Mouse (Mus musculus): ENCODE results near the gene Fam228b.
"Not testable (repeated sequence)": the region's sequence is repeated elsewhere in the genome, so short reads cannot be mapped to it uniquely, and the experiment has no call there.

The Fam228b gene

DNA sequence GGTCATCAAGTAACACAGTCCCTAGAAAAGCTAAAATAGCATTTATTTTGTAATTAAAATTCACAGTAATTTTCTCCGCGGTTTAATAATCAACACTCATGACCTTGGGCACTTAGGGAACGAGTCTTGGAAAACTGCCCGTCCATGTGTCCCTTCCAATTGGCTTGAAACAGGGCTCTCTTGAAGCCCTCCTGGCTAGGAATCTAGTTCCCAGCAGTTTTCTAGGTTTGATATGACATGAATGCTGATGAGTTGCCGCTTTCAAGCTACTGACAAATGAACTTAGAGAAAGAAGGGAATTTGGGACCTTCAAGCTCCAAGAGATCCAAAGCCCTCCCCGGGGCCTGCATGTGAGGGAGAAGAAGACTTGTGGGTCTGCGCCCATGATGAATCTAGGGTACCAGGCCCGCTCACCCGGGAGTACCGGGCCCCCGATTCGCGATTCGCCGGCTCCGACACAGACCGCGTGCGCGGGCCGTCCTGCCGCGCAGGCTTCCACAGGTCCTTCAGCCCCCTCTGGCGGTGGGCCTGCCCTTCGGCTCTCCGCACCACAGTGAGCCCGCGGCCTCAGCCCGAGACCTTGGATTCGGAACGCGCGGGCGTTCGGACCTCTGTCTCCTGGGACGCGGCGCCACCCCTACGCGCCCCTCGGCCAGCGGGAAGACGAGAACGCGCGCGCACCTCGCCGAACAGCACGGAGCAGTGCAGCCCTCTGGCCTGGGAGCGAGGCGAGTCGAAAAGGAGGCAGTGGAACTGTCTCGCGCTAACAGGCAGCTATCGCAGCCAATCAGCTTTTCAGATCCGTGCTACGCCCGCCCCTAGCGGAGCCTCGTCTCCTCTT lies at the start of gene Fam228b, which contains the start of gene Pfn4:
Gene Fam228b, minus strand, starts transcription at position 776 of the 841 bp plus-strand sequence.
Gene Pfn4, plus strand, starts transcription at position 531 of the 841 bp plus-strand sequence.
- DNase-seq (ENCODE audit: low spot score in 2 of 2): peak; percentile 94 to 97

DNA sequence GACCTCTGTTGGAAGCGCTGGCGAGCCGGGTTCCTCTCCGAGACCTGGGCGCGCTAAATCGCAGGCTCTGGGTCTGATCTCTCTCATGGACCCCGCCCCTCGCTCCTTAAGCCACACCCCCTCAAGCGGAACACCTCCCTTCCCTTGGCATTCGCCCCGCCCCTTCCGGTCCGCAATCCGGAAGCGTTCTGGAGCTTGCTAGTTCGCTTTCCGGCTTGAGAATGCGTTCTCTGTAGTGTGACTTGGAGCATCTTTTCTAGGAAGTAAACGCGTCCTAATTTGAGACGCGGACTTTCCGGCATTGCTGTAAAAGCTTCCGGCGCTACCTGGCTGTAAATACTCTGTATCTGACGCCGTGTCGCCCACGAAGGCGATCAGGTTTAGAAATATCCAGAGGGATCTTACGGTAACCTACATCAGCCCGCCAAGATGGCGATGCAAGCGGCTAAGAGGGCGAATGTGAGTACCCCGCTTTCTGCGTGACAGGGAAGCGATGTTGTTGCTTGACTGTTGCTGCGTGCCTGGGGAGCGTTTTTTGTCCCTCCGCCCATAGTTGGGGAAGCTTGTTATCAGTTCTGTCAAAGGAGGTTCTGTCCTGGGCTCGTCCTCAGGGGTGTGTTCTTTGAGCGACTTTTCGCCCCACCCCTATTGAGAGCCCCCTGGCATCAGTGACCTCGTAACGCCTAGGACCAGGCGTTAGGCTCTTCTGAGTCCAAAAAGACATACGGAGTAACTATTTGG lies 48.5 kb upstream of the Fam228b start, which contains the start of gene Sf3b6:
Gene Sf3b6, plus strand, starts transcription at position 184 of the 741 bp plus-strand sequence.
- DNase-seq (ENCODE audit: low spot score in 2 of 2): peak; percentile 99

DNA sequence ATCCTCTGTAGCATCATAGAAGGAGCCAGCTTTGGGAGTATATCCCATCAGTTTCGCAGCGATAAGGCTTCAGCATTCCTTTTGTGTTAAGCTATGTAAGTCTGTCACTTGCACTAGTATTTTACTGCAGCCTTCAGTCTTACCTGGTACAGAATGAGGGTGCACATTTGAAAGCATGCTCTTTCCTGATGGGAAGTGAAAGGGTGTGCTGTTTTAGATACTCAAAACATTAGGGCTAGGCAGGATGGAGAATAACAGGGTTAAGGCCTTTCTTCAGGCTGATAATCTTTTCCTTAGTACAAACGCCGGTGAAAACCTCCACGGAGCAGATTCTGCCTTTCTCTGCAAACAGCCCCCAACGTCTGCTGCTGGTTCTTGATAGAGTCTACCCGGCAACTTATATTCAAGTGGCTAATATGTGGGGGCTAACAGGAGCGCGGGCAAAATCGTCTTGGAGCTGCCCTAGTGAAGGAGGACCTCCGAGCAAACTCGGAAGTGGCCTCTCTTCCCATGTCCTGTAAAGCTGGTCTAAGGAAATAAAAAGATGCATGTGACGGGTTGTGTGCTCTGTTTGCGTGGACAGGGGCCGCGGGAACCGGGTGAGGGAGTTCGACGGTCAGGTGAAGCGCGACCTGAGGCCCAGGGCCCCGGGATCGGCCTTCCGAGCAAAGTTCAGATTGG lies 47.8 kb upstream of the Fam228b start:
- DNase-seq (ENCODE audit: low spot score in 2 of 2): no peak

DNA sequence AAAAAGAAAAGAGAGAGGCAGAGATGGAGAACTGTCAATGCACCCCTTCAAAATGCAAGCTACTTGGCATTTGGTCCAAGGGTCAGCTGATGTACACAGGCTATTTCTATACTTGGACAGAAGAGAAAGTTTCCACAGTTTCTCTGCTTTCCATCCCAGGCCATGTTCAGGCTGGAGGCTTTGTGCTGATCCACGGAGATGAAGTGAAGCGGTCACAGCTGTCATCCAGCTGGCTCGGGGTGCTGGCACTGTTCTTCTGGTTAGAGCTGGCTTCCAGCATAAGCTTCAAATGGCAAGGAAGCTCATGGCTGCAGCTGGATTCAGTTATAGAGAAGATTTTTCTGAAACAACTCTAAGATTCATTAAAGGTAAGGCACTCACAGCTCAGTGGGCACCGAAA lies 44.6 kb upstream of the Fam228b start:
- DNase-seq (ENCODE audit: low spot score in 2 of 2): no peak

DNA sequence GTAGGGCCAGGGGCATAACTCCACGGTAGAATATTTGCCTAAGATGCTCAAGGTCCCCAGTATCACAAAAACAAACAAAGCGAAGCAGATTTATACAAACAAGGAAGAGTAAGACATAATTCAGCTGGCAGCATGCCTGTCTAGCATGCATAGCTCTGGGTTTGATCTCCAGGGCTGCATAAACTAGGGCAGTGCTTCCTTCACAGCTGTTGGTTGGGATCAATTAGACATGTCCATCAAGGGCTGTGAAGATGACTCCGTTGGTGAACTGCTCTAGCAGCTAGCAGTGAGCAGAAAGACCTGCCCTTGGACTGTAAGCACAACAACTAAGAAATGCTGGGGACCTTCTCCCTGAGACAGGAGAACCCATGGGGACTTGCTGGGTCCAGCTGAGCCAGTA lies 42.6 kb upstream of the Fam228b start:
- DNase-seq (ENCODE audit: low spot score in 2 of 2): no peak

DNA sequence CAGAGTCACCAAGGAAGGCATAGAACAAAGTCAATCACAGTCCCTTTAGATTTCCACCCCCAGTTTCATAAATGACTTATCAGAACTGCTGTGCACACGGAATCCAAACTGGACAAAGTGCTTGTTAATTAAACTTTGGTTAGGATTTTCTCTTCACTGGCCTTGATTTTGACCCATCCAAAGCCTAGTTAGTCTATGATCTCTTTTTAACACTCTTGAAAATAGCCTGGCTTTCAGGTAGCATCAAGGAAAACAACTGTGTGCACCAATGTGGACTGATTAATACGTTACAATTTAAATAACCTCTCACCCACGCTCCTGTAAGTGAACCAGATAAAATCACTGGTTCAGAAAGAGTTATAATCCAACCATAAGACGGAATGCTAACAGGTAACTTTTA lies 42.0 kb upstream of the Fam228b start:
- DNase-seq (ENCODE audit: low spot score in 2 of 2): no peak

DNA sequence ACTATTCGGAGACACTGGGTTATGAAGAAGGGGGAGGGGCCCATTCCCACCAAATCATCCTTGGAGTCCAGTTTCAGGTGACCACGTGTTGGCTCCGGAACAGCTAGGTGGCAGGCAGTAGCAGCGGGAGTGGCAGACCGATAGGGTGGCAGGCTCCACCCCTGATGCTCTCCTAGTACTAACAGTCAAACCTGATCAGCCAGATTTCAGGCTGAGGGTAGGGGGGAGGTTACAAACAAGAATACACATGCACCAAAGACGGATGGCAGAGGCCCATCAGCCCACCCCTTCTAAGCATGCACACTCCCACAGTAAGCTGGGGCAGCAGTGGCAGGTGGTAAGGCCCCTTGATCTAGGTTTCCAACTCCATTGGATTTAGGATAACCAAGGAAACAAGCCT lies 28.4 kb upstream of the Fam228b start:
- not testable (repeated sequence) for DNase-seq (ENCODE audit: low spot score in 2 of 2)

DNA sequence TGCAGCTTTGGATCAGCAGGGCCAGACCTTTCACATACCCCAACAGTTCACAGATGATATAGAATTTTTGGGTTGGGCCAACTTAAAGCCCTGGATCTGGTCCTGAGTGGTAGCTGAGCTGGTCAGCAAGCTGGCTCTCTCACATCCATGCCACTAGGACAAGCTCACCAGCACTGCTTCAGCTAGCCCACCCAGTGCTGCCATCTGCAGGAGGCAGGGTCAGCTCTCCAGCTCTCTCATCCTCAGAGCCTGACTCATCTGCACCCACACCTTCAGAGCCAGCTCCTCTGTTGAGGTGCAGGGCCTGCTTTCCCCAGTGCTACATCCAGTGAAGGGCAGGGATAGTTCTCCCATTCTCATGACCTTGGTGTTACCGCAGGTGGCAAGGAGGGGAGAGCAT lies 24.7 kb upstream of the Fam228b start:
- no peak for DNase-seq (ENCODE audit: low spot score in 2 of 2)

DNA sequence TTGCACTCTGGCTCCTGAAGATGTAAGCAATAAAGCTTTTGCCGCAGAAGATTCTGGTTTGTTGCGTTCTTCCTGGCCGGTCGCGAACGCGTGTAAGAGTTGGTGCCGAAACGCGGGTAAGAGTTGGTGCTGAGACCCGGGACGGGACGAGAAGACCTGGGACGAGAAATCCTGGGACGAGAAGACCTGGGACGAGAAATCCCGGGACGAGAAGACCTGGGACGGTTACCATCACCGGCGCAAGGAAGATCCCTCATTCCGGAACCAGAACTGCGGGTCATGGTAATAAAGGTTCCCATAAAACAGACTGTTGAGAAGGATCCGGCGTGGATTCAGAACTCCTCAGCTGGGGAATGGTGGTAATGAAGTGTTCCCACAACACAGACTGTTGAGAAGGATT lies 19.1 kb upstream of the Fam228b start:
- DNase-seq (ENCODE audit: low spot score in 2 of 2): not testable (repeated sequence)

DNA sequence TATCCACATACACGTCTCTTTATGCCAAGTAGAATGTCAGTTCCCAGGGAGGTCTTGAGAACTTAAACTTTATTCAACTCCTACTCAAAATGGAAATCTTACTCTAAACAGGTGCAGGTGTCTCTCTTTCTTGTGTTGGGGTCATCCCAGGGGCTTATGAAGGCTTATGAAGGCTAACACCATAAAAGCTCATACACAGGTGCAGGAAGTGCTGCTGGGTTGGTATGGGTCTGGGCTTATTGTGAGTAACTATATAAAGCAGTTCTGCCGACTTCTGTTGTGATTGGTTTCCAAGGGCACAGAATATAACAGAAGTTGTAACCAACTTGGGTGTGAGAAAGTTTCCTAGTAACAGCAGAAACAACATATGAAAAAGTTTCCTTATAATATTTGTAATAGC lies 15.4 kb upstream of the Fam228b start:
- DNase-seq (ENCODE audit: low spot score in 2 of 2): no peak

DNA sequence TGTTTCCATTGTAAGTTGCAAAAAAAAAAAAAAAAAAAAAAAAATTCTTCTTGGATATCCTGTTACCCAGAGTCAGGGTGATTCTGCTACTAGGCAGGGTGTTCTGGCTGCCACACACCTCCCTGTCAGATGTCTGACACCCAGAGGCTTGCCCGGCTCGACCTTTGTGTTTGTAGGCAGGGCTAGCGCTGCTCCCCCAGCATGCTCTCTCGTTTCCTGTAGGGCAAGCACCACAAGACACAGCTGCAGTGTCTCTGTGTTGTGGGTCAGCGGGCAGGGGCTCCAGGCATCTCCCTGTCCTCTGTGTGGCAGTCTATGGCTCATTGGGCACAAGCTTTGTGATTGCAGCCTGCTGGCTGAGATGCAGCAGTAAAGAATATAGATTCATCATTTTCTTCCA lies 14.5 kb upstream of the Fam228b start:
- peak in 1 of 2 experiments; percentile 16 for DNase-seq (ENCODE audit: low spot score in 2 of 2)

DNA sequence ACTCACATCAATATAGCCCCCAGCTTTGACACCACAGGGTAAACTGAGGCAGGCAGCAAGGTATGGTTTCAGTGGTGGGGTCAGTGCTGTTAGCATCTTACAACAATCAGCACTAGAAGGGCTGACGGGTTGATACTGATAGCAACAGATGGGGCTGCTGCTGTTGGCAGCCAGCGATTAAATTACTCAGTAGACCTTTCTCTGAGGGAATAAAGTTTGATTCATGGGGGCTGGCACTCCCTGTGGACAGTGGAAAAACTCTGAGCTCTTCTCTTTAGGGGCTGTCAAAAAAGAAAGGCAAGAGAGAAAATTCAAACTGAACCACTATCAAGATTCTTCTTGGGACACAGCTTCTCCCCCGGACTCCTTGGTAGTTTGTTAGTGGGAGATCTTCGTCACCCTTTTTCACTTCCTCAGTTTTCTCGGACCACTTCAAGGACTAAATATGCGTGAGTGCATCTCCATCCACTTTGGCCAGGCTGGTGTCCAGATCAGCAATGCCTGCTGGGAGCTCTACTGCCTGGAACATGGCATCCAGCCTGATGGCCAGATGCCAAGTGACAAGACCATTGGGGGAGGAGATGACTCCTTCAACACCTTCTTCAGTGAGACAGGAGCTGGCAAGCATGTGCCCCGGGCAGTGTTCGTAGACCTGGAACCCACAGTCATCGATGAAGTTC lies 12.8 kb upstream of the Fam228b start:
- DNase-seq (ENCODE audit: low spot score in 2 of 2): not testable (repeated sequence)

DNA sequence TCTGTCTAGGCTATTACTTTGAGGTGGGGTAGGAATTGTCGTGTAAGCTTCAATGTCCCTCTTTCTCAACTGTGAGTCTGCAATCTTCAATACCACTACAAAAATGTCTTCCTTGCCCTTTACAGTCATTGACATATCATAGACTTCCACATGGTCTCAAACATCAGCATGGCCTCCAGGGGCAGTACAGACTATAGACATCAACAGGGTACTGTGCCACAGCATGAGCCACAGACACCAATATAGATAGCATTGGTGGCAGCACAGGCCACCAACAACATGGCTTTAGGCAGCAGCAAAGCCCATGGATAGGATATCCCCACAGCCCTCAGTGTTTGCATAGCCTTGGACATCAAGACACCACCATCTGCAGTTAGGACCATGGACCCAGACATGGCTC lies 12.2 kb upstream of the Fam228b start:
- no peak for DNase-seq (ENCODE audit: low spot score in 2 of 2)

DNA sequence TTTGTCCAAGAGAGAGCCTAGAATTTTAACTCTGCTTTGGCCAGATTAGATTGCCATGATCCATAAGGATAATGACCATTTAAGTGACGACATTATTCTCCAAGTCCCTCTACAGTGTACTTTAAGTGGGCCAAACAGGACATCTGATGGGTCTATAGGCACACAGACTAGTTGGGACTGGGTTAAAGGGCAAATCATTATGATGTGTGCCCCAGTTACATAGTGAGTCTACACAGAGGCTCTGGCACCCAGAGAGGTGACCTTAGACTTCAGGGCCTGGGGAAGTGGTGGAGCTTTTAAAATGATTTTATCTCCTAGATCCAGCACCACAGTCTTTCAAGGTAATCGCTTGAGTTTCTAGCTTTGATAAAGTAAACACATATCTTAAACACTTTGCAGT lies 11.2 kb upstream of the Fam228b start:
- DNase-seq (ENCODE audit: low spot score in 2 of 2): no peak

DNA sequence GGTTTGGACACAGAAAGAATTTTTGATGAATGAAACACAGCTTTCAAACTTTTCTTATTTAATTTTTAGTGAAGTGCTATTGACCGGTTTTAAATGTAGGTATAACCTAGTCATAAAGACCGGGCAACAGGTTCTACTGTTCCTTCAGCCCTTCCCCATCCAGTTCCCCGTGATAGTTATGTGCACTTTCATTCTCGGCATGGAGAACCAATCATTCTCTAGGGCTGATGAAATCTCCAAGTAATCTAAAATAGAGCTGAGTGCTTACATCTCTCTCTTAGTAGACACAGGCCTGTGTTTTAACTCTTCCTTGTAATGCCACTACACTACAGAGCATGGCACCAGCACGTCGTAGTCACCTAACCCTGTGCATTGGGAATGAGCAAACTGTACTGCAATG lies 8.7 kb upstream of the Fam228b start:
- no peak for DNase-seq (ENCODE audit: low spot score in 2 of 2)

DNA sequence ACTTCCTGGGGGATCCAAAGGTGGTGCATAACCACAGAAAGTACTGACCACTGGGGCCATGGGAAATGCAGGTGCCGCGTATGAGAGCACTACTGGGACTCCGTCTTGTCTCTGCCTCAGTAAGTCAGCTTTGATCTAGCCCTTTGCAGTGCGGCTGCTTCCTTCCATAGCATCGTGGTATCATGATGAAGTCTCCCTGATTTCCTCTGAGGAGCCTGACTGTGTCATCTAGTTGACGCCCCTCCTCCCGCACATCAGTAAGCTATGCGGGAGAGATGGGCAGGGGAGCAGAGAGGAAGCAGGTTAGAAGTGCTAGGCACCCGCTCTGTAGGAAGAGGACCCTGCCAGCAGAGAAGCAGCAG lies 6.5 kb upstream of the Fam228b start:
- no peak for DNase-seq (ENCODE audit: low spot score in 2 of 2)

DNA sequence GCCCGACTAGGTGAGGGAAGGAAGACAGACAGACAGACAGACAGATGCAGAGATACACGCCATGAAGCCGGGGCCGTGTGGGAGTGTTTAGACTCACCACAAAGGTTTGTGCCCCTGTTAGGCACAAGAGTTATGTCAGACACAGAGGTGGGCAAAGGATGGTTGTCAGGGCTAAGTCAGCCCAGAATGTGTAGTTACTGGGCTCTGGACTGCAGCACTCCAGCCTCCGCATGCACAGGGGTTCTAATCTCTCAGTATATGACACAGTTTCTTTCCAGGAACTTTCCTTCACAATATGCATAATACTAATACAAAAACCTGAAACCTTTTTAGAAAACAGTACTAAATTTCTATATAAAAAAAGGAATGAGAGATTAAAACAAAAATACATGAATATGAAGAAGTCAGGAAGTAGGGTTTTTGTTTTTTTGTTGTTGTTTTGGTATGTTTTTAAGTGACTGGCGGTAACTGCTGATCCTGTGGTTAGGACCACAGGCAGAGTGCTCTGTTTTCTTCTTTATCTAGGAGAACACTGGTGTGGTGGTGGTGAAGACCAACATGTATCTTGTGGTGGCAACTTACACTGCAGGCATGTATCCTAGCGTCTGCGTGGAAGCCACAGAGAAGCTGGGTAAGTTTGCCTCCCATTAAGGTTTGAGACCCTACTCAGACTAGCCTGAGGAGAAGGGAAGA lies 6.0 kb upstream of the Fam228b start:
- no peak for DNase-seq (ENCODE audit: low spot score in 2 of 2)

DNA sequence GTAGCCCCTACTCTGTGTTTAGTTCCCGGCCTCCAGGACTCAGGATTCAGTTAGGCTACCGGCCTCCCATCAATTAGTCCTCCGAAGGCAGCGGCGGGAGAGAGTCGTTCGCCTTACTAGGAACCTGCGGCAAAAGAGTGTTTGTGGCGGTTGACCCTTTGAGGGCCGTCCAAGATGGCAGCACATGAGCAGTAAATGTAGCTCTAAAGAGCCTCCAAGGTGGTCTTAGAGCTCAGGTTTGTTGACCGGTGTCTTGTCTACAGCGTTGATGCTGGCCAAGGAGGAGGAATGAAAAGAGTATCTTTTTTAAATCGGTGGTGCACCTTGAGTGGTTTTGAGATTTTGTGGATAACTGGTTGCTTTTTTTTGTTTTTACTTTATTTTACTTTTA lies 261 bp upstream of the Fam228b start:
- DNase-seq (ENCODE audit: low spot score in 2 of 2): no peak

DNA sequence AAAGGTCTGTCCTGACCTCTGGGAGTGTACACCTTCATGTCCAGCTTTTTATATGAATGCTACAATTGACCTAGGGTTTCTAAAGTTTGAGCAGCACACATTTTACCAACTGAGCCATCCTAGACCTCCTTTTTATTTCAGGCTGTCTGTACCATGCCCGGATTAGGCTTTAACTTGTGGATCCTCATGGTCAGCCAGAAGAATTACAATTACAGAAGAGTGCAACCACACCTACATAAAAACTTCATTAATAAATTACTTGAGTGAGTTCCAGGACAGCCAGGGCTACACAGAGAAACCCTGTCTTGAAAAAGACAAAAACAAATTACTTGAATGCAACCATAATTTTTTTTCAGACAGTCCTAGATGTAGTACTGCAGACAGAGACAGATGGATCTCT lies 12.0 kb downstream of the Fam228b start:
- DNase-seq (ENCODE audit: low spot score in 2 of 2): no peak

DNA sequence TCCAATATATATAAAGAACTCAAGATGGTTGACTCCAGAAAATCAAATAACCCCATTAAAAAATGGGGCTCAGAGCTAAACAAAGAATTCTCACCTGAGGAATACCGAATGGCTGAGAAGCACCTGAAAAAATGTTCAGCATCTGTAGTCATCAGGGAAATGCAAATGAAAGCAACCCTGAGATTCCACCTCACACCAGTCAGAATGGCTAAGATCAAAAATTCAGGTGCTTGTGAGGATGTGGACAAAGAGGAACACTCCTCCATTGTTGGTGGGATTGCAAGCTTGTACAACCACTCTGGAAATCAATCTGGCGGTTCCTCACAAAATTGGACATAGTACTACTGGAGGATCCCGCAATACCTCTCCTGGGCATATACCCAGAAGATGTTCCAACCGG lies 14.6 kb downstream of the Fam228b start:
- DNase-seq (ENCODE audit: low spot score in 2 of 2): not testable (repeated sequence)

DNA sequence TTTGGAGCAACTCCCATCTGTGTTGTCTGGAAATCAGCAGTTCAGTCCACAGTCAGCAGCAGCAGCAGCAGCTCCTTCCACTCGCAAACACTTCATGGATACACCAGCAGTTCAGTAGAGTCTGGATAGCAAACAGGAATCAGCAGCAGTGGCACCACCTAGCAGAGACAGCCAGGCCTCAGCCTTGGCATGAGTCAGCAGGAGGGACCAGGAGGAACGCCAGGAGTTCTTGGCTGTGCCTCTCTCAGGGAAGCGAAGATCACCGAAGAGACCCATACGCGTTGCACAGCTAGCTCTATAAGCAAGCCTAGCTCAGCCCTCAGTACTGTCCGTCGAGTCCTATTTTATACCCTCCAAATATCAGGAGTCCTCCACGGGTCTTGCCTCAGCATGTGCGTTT lies 24.6 kb downstream of the Fam228b start:
- DNase-seq (ENCODE audit: low spot score in 2 of 2): no peak
